Mouse (Mus musculus) macrophage (primary cell): ENCODE data around the gene Olfr1342. TPM values are rescaled to one million over a fixed set of nuclear protein-coding genes. Genes with fewer than 3 reads are reported as not detected.

Experiments
- H3K27ac ChIP-seq: fragments of 350-480 bp; formaldehyde crosslinking; 2 replicates; pipeline ENCODE4 v1.9.0; 2021
- H3K36me3 ChIP-seq: fragments of 350-480 bp; formaldehyde crosslinking; 2 replicates; pipeline ENCODE4 v1.9.0; 2021; ENCODE audit errors: inconsistent target
- H3K4me3 ChIP-seq: fragments of 350-480 bp; formaldehyde crosslinking; 2 replicates; pipeline ENCODE4 v1.9.0; 2021; ENCODE audit errors: inconsistent target
- H3K79me2 ChIP-seq: fragments of 350-480 bp; formaldehyde crosslinking; 2 replicates; pipeline ENCODE4 v1.9.0; 2021; ENCODE audit errors: inconsistent target
- WGBS: methylation state at CpG from one replicate; pipeline ENCODE4 v1.1.7; 2026; ENCODE audit warnings: inconsistent platforms; ENCODE audit not compliant: missing documents; 5-methylcytosine and 5-hydroxymethylcytosine counted together
- polyA plus RNA-seq: library from polyadenylated mRNA; stranded (reverse); fragments of 250-400 nt; gene quantifications from 3 replicates; pipeline ENCODE4 v1.2.4, GENCODE M21; 2018; ENCODE audit warnings: inconsistent platforms
- total RNA-seq, 78 experiments: library from RNA; depleted of rRNA; stranded (reverse); fragments of 250-400 nt; gene quantifications; 1 replicate in 9 of 78; 2 replicates in 24 of 78; 3 replicates in 43 of 78; 4 replicates in 2 of 78; pipeline ENCODE4 v1.2.4; 2018; ENCODE audit warnings: inconsistent platforms in 56 of 78

The Olfr1342 gene
- not detected for total RNA-seq (2018; cell fraction: chromatin; rRNA removed)
- total RNA-seq (2018; cell fraction: cytosol; rRNA removed) = not detected
- not detected for total RNA-seq (2018; cell fraction: nucleus; rRNA removed)
- polyA plus RNA-seq = not detected in 3 replicates

DNA sequence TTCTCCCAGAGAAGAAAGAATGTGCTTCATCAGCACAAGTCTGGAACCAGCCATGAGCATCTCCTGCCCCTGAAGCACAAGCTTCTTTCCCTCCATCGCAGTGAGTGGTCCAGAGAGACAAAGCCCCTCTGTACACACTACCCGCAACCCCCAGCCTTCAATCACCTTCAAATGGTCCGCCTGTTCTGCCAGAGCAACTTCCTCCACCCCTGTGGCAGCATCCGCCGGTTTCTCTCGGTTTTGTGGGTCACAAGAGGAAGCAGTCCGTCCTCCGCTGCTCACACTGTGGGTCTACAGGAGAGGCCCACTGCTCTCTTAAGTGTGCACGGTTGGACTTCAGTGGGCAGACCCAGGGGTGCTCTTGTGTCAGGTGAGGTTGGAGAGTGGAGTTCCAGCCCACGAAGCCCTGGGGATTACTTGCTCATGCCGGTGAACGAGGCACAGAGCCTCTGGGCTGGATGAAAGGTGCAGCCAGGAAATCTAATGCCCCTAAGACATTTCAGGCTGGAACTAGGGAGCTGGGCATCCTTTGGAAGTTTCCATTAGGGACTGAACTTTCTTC lies at the start of gene Olfr1342:
Gene Olfr1342 (minus strand): TSS at position 345 of the 562 bp plus-strand sequence.
- 13% methylated on average over 12 of the region's 12 CpGs for WGBS
- Histone ChIP-seq H3K4me3 (no peak within 1 kb of the TSS), H3K79me2 (no peaks in the 10 kb centered on the region), H3K36me3 (no peaks in the 10 kb centered on the region), H3K27ac (no peak within 1 kb of the TSS)

DNA sequence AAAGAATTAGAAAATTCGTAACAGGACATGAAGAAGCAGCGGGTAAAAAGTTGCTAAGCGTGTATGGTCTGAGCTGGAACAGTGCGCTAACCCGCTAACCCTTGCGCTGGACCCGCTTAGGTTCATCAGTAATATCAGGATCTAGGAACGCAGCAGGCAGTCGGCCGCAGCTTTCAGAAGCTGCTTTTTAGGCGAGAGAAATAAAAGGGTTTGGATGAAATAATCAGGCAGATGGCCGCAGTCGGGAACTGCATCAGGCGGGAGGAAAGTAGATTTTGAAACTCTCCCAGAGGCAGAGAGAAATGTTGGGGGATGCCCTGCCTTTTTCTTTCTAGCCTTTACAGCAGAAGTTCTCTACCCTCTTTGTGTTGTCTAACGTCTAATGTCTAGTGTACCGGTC lies 49.3 kb upstream of the Olfr1342 start:
- H3K79me2 ChIP-seq = no peaks in the 10 kb centered on the region
- WGBS = 15% methylated on average over 15 of the region's 16 CpGs
- H3K36me3 ChIP-seq = no peaks in the 10 kb centered on the region
- H3K27ac ChIP-seq = no peak overlapping the region
- H3K4me3 ChIP-seq = no peak overlapping the region

DNA sequence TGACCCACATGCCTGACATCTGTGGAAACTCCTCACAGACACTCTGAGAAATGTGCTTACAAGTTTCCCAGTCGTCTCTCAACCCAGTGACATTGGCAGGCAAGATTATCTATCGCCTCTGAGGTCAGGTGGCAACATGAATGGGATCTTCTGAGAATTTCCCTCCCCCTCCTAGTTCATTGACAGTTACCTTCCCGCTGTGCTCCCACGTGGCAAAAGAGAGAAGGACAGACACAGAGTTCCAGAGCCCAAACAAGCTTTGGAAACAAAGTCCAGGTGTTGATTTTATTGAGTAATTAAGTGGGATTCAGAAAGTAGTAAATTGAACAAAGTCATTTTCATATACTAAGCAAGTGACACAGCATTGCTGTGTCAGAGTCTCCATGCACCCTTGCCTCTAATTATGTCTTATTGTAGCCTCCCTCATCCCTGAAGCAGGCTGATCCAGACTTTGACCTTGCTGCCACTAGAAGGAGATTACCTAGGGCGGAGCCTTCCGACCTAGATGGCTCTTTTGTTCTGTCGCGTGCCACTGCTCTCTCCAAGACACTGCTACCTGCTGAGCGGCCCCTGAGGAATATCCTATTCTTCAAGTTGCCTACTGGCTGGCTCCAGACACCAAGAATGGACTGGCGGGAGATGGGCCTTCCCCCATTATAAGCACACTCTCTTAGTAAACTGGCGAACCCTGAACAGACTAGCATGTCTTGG lies 48.6 kb upstream of the Olfr1342 start:
- Histone ChIP-seq H3K79me2 (no peaks in the 10 kb centered on the region), H3K27ac (no peak overlapping the region), H3K4me3 (no peak overlapping the region), H3K36me3 (no peaks in the 10 kb centered on the region)
- WGBS = 19% methylated on average over 11 of the region's 11 CpGs

DNA sequence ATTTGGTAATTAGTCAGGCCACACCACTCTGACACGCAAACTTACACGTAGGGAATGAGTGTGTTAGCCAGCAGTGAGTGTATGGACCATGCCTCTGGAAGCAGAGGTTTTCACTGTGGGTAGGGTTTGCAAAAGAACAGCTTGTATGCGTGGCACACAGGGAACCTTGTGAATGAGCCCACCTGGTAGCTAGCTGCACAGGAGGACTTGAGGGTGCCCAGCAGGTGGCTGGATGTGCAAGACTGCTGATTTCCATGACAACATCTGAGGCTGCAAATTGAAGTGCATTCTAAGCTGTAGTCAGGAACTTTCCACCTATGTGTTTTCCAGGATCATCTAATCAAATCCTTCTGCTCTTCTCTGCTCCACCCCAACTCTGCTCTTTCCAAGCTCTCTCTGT lies 47.0 kb upstream of the Olfr1342 start:
- Histone ChIP-seq H3K4me3 (no peak overlapping the region), H3K36me3 (no peaks in the 10 kb centered on the region), H3K27ac (no peak overlapping the region), H3K79me2 (no peaks in the 10 kb centered on the region)
- 73% methylated on average over 3 of the region's 3 CpGs for whole genome bisulfite sequencing

DNA sequence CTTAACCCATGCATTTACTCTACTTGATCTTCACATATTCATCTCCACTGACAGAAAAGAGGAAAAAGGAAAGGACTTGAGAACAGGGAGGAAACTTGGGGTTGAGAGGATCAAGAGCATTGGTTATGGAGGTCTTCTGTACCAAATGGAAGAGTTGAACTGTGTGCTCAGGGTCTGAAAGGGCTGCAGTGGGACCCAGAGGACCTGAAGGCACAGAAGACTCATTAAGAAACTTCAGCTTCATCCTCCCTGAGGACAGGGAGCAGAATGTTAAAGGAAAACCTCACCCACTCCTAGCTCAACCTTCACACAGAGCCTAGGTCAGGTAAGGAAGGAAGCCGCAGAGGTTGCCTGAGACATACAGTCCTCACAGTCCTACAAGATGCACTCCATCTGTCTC lies 39.3 kb upstream of the Olfr1342 start, which contains the start of gene Olfr1339:
Gene Olfr1339 (plus strand): TSS at position 301 of the 400 bp plus-strand sequence.
- Histone ChIP-seq H3K79me2 (no peaks in the 10 kb centered on the region), H3K27ac (no peak within 1 kb of the TSS), H3K36me3 (no peaks in the 10 kb centered on the region), H3K4me3 (no peak within 1 kb of the TSS)
- 100% methylated on average over 1 of the region's 1 CpGs for WGBS

DNA sequence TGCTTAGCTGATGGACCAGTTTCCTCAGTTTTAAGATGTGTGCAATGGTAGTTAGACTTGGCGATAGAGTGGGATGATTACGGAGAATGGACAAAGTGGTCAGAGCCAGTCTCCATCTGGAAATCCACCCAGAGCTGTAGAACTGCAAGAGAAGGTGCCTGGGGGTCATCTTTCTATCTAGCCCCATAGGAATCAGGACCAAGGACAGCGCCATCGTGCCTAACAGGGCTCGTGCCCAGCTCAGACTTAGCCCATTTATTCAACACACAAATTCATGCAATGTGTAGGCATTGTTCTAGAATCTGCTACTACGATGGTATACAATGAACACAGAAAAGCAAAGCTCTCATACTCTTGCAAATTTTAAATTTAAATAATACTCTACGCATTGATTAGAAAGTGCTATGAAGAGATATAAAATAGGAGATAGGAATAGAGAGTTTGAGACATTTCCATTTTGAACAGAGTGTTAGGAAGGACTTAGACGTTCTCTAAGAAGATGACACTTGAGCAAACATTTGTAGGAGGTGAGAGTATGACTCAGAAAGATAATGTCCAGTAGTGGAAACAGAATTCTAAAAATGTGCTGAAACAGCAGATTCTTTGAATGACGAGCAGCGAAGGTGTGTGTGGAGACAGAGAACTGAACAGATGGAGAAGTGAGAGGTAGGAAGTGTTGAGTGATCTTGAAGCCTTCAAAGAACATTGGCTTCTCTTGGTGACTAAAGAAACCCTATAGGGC lies 29.4 kb upstream of the Olfr1342 start:
- no peak overlapping the region for H3K27ac ChIP-seq
- H3K36me3 ChIP-seq = no peaks in the 10 kb centered on the region
- no peak overlapping the region for H3K4me3 ChIP-seq
- 59% methylated on average over 10 of the region's 10 CpGs for WGBS
- no peaks in the 10 kb centered on the region for H3K79me2 ChIP-seq

DNA sequence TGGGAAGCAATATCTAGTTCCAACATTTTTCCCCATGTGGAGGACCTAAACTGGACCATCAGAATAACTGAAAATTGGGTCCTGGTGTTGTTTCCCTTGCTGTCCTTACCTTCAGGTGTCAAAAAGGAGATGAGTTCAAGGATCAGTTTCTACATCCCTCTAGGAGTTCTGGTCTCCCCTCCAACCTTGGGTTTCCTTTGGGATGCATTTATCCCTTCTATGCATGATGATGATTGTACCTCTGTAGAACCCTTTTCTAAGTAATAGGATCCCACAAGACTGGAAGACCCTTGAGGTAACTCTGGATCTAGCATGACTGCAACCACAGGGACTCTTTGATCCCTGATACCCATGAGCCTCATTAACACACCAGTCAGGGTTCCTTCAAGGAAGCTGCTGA lies 27.3 kb upstream of the Olfr1342 start, which contains the start of gene Olfr1340:
Gene Olfr1340 (plus strand): TSS at position 301 of the 400 bp plus-strand sequence.
- H3K27ac ChIP-seq = no peak within 1 kb of the TSS
- H3K36me3 ChIP-seq = no peaks in the 10 kb centered on the region
- H3K79me2 ChIP-seq = no peaks in the 10 kb centered on the region
- no peak within 1 kb of the TSS for H3K4me3 ChIP-seq

DNA sequence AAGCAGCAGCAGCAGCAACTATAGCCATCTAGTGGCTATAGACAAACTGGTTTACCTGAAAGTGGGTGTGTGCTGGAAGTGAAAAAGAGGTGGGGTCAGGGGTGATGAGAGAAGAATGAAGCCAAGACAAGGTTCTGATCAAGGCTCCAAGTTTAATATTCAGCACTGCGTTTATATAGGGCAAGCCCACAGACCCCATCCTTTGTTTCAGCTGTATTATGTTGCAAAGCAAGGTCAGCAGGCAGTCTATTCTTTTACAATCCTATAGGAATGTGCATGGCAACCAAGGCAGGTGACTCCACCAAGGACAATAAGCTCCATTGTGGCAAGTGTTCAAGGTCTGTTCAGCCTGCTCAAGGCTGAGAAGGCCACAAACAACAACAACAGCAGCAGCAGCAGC lies 19.1 kb upstream of the Olfr1342 start:
- Histone ChIP-seq H3K79me2 (no peaks in the 10 kb centered on the region), H3K4me3 (no peak overlapping the region), H3K27ac (no peak overlapping the region), H3K36me3 (no peaks in the 10 kb centered on the region)
- WGBS = 75% methylated on average over 1 of the region's 1 CpGs

DNA sequence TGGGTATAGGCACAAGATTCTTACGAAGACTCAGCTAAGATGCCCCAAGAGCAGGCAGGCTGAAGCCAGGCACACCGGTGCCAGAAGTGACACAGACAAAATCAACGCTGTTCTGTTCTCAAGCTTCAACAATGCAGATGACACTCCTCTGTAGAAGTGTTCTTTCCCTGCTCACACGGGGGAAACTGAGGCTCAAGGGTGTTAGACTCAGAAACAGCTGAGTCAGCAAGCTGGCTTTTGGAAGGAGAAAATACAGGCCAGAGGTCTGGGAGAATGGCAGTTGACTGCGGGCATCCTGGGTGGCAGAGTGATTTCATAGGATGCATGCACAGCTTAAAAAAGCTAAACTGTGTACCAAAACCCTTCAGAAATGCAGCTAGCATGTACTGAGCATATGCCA lies 15.5 kb upstream of the Olfr1342 start:
- Histone ChIP-seq H3K79me2 (no peaks in the 10 kb centered on the region), H3K27ac (no peak overlapping the region), H3K4me3 (no peak overlapping the region), H3K36me3 (no peaks in the 10 kb centered on the region)
- 92% methylated on average over 5 of the region's 5 CpGs for WGBS

DNA sequence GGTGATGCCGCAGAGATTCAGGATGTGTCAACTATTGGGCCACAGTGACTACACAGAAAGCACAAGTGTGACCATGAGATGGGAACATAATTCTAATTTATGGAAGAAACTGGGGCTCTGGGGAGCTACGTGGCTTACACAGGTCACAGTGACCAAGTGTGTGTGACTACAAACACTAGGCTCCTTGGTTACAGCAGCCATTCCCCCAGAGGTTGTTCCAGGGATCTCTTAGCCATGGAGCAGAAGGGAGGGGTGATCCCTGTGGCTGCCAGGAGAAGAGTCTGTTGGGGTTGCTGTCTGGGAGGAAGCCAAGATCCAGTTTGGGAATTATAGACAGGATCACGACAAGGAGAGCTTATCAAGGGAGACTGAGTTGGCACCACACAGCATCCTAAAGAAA lies 10.7 kb upstream of the Olfr1342 start, which contains the start of gene Olfr1341:
Gene Olfr1341 (plus strand): TSS at position 301 of the 400 bp plus-strand sequence.
- 72% methylated on average over 3 of the region's 3 CpGs for WGBS

DNA sequence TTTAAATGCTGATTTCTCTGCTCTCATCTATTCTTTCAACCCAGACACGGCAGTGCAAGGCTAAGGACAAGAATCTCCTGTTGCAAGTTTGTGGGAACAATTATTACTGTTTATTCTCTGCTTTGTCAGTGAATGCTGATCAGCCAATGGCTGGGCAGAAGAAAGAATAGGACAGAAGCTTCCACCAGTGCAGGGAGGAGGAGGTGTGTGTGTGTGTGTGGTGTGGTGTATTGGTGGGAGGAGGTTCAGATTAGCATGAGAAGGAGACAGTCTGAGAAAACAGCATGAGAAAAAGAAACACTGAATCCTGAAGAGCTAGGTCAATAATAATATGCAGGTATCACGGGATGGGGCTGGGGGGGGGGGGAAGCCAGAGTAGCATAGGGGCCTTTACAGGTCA lies 1.3 kb upstream of the Olfr1342 start:
- H3K27ac ChIP-seq = no peak overlapping the region
- 79% methylated on average over 2 of the region's 2 CpGs for WGBS
- H3K4me3 ChIP-seq = no peak overlapping the region
- H3K79me2 ChIP-seq = no peaks in the 10 kb centered on the region
- H3K36me3 ChIP-seq = no peaks in the 10 kb centered on the region

More for the DNA sequence above, 10.7 kb upstream of the Olfr1342 start, which contains the start of gene Olfr1341:
- H3K36me3 ChIP-seq = no peaks in the 10 kb centered on the region
- H3K4me3 ChIP-seq = no peak within 1 kb of the TSS
- no peak within 1 kb of the TSS for H3K27ac ChIP-seq
- no peaks in the 10 kb centered on the region for H3K79me2 ChIP-seq

DNA sequence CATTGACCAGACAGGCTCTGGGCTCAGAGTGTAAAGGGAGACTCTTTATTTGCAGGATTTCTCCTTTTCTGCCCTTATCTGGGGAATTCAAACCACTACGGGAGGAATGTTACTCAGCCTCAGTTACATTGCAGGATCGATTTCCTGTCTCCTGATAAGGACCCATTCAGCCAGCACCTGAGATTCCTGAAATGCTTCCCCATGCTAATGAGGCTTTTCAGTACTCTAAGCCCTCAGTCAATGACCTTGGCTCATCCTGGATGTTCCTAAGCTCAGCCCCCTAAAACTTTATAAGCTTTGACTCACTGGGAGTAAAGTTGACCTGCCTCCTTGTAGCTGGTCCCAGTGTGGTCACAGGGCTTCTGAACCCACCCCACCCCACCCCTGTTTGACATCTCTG lies 5.5 kb downstream of the Olfr1342 start:
- no peak overlapping the region for H3K4me3 ChIP-seq
- no peak overlapping the region for H3K27ac ChIP-seq
- WGBS = 58% methylated on average over 2 of the region's 2 CpGs
- no peaks in the 10 kb centered on the region for H3K79me2 ChIP-seq
- H3K36me3 ChIP-seq = no peaks in the 10 kb centered on the region

DNA sequence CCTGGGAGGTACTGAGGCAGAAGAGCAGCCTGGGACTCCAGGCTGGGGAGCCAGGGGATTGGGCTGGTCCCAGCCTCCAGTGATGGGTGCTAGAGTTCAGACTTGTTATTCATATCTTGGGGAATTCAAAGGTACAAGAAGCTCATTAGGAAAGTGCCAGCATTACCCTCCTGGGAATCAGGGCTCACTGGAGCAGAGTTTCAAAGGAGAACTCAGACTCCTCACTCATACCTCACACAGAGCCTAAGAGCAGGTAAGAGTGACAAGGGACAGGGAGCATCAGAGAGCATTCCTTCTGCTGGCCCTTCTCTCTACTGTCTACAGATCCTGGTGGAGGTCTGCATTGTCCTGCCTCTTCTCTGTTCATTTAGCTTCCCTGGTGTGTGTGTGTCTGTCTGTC lies 33.9 kb downstream of the Olfr1342 start, which contains the start of gene Olfr62:
Gene Olfr62 (plus strand): TSS at position 301 of the 400 bp plus-strand sequence.
- no peaks in the 10 kb centered on the region for H3K79me2 ChIP-seq
- H3K36me3 ChIP-seq = no peaks in the 10 kb centered on the region
- H3K27ac ChIP-seq = no peak within 1 kb of the TSS
- no peak within 1 kb of the TSS for H3K4me3 ChIP-seq

DNA sequence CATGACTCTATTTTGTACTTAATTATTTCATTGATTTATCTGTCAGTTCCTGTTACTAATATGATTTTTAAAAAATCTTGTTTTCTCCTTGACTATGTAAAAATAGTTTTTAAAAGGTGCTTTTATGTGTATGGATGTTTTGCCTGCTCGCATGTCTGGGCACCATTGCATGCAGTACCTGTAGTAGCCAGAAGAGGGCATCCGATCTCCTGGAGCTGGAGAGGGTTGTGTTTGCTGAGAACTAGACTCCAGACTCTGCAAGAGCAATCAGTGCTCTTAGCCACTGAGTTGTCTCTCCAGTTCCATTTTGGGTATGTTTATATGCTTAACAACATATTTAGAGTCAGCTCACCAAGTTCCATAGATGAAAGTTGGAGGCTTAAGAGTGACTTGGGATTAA lies 47.3 kb downstream of the Olfr1342 start:
- 8% methylated on average over 2 of the region's 2 CpGs for WGBS
- Histone ChIP-seq H3K36me3 (no peaks in the 10 kb centered on the region), H3K79me2 (no peaks in the 10 kb centered on the region), H3K4me3 (no peak overlapping the region), H3K27ac (no peak overlapping the region)
